Mouse (Mus musculus): ENCODE measurements at regions not wholly inside any gene's neighbourhood (a gene's known extent, or its start where the extent isn't known, plus 50 kb on each side); places are given as distances from the start of the nearest gene placed in this dataset.

DNA sequence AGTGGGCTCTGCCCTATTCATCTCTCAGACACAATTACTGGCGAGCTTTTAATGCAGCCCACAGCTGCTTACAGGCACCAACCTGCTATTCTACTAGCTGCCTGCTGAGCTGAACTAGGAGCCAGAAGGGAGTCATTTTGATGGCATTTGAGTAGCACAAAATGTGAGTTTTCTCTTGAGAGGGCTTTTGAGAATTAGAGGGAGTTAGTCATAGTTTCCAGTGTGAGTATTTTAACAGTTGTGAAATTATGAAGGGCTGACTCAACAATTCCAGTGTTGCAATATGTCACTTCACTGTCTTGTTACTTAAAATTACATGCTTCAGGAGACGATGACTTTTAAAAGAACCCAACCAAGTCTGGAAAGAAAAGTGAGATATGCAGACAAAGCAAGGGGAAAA is 54.4 kb upstream of the Ly86 start:
- in situ Hi-C loops (cut with MboI, MseI): no loop called here

DNA sequence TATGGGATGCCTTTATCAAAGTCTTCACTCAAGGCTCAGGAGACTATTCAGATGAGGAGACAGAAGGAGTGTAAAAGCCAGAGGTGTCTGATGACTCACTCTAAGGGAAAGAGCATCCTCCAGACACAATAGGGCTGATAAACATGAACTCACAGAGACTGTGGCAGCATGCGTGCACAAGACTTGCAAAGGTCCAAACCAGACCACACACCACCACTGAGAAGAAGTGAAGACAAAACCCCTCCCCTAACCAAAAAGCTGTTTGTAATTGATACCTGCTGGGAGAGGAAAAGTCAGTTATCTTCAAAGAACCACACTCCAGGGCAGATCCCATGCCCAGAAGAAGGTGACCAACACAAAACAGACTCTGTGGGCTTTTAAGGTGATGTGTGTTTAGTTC is 56.0 kb upstream of the Ly86 start:
- in situ Hi-C loops (cut with MboI, MseI): no loop called here

DNA sequence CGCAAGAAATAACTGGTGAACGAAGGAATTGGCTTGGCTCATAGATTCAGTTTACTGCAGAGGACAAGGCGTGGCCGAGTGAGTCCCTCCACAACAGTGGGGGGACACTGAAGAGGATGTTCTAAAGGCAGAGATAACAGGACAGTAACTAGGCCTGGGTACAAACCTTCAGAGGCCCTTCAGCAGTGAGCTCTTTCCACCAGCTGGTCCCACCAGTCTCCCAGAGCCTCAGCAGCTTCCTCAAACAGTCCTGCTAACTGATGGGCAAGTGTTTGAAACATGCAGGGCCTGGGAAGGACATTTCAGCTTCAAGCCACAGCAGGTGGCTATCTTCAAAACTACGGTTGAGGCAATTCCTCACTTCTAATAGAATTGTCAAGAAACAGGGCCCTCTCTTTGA is 62.5 kb upstream of the Ly86 start:
- in situ Hi-C loops (cut with MboI, MseI): no loop called here

DNA sequence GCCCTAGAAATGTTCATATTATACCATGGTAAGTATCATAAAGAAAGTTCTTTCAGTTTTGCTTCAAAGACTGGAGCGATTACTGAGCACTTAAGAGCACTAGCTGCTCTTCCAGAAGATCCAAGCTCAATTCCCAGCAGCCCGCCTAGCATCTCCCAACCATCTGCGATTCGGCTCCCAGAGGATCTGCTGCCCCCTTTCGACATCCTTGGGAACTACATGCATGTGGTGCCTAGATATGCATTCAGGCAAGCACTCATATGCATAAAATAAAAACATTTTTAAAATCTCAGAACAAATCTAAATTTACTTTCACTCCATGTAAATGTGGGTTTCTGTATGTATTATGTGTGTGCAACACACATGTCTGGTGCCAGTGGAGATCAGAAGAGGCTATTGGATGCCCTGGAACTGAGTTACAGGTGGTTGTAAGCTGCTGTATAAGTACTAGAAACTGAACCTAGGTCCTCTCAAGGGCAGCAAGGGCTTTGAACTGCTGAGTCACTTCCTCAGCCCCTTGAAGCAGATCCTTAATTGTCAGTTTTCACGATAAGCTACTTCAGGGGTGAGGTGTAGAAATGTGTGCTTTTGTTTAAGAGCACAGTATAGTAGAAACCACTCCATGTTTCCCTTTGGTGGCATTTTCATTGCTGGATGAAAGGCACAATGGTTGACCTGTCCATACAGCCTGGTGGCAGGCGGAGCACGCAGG is 65.8 kb upstream of the Ly86 start:
- in situ Hi-C loops (cut with MboI, MseI): no loop called here

DNA sequence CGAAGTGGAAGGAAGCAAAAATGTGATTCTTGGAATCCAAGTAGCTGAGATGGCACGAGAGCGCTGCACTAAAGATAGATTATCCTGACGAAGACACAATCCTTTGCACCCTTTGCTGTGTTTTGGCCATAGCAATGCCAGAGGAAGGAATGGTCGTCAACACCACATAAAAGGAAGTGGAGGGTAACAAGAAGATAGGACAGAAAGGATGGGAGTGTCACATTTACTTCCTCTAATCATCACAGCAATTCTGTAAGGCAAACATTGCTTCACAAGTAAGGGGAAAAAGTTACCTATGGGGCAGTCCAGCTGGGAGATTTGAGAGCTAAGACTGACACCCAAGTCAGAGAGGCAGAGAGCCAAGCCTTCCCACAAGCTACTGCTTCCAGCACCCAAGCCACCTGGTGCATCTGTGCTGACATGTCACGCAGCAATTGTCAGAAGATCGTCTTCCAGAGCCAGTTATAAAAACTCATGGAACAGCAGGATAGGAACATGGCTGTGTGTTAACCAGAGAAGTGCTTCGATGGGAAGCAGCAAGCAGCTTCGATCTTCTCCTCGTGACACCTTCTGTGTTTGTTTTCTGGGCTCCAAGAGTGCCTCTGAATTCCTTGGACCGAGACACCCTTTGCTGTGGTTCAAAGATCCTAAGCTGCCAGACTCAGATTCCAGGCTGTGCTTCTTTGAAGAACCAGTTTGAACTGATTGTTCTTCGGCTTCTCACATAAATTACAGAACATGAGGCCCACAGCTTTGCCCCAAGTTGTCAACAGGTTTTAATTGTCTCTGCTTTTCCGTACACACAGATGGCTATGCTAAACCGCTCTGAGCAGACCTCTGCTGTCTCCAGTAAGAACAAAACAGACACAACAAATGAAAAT is 95.2 kb upstream of the Ly86 start:
- in situ Hi-C loops (cut with MboI, MseI): no loop called here

DNA sequence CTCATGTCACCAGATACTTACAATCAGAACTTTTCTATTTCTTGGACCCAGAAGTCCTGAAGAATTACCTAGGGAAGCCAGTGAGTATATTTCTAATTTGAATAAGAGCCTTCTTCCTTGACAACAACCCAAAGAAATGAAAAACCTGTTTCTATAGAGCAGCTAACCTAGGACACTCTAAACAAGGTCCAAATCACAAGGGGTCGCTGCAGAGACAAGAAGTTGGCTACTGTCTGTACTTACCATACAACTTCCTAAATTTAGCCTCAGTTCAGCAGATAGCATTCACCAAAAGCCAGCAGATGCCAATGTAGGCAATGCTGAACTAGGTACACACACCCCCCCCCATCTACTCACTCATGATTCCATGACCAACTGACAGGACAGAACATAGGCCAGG is 96.3 kb upstream of the Ly86 start:
- in situ Hi-C loops (cut with MboI, MseI): no loop called here

DNA sequence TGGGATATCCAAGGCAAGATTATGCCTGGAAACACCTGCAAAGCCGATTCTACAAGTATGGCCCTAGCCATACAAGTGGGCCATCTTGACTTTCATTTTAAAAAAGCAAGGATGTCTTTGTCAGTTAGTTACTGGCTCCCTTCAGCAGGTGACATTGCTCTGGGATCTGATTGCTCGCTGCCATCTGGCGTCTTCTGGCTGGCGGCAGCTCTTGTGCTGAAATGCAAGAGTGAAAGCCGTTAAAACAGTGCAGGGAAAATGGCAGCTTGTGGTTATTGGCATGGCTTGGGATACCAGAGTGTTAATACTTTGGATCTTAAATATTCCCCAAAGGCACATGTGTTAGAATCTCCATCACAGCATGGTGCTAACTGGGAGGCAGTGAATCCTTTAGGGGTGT is 105.0 kb upstream of the Ly86 start:
- in situ Hi-C loops (cut with MboI, MseI): no loop called here

DNA sequence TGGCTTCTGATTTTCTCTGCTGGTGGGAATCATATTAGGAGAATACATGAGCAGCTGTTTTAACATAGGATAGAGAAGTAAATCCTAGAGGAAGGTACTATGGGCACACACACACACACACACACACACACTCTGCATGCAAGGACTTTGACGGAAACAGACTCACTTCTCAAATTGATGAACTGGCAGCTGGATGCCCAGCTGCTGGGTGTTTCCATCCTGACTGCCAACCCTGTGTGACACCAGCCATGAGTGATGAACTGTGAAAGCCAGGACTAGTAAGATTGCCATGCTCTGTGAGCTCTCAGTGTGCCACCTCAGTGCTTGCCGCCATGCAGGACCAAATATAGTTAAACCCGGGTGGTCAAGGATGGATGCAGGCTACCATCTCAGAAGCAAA is 107.7 kb upstream of the Ly86 start:
- in situ Hi-C loops (cut with MboI, MseI): no loop called here

DNA sequence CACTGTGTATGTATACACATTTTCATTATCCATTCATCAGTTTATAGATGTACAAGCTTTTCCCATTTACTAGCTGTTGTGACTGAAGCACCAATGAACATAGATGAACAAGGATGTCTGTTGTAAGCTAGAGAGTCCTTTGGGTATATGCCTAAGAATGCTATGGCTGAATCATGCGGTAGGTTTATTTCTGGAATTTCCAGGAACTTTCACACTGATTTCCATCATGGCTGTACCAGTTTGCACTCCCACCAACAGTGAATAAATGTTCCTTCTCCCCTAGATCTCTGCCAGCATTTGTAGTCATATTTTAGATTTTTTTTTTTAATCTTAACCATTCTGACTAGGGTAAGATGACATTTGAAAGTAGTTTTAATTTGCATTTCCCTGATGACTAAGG is 119.2 kb upstream of the Ly86 start:
- in situ Hi-C loops (cut with MboI, MseI): no loop called here

DNA sequence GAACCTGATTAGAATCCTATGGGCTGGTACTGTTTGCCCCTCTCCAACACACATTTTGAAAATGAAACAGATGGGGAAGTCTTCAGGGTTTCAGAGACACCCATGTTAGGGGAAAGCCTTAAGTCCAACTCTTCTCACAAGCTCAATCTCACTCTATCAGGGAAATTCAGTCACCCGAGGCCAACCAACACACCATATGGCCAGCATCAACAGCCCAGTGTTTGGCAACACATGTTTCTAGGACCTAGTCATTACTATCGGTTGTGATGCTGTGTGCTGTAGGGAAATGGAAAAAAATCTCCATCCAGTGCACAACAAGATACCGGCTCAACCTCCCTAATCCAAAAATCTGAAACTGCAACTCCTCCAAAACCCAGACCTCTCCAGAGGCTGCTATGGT is 124.6 kb upstream of the Ly86 start:
- in situ Hi-C loops (cut with MboI, MseI): no loop called here

DNA sequence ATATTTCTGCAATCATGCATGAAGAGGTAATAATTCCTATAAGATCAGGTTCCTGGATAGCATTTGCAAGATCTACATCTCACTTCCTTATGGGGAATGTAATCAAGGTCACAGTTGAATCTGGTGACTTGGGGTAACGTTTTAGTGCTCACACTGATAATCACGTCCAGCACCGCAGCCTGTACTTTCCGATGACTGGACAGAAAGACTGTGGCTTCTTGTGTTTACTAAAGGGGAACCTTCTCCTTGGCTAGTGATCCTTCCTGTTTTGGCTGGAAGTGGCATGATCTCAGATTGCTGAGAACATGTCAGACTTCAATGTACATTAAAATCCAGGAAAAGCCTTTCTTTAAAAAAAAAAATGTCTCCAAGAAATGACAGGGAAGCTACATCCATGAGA is 126.4 kb upstream of the Ly86 start:
- in situ Hi-C loops (cut with MboI, MseI): no loop called here

DNA sequence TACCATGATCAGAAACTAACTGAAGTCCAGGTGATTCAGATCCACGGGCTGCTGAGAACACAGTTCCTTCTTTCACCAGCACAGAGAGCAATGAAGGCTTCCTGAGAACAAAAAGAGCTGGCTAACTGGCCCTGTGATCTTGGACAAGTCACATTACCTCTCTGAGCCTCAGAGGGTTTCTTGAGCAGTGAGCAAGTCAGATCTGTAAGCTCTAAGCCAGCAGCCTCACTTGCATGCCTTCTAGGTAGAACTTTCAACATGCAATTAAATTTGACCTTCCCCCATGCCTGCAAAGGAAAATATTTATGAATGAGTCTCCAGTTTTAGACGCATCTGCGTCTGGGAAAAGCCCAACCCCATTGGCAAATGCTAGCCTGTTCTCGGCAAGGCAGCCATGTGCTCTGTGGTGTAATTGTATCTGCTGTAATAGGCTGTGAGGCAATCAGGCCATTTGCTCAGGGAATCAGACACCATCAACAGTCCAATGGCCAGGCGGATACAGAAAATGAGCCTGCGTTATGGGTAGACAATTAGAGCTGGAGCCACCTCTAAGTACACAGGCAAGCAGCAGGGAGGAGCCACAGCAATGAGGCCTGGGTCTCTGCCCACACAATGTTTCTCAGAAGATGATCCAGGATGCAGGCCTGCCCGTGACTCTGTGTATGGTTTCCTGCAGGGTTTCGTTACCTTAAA is 130.3 kb upstream of the Ly86 start:
- in situ Hi-C loops (cut with MboI, MseI): no loop called here

DNA sequence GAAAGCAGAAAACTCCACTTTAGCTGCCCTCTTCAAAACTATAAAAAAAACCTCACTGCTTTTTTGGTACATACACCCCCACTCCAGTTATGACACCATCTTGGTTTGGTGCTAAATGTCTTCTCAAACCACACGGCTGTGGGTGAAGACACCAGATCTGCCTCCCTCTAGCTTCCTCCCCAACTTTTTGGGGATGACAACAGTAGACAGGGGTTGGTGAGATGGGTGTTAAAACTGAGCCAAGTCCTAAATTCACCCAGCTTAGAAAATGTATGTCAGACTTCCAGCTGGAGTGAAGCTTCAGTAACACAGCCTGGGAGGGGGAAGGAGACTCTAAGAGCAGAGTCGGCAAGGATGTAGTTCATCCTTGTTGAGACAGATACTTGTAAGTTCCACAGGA is 147.1 kb upstream of the F13a1 start:
- in situ Hi-C loops (cut with MboI, MseI): no loop called here

DNA sequence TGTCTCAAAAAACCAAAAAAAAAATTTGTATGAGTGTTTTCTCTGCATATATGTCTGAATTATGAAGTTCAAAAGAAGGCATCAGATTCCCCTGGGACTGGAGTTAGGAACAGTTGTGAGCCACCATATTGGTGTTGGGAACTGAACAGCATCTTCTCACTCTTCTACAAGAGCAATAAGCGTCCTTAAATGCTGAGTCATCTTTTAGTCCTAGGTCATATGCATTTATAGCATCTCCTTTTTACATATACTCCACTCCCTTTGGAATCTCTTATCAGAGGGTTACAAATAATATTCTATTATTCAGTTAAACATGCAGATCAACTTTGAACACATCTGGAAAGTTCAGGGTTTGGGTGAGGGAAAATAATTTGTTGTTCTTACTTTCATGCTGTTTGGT is 145.8 kb upstream of the F13a1 start:
- in situ Hi-C loops (cut with MboI, MseI): no loop called here

DNA sequence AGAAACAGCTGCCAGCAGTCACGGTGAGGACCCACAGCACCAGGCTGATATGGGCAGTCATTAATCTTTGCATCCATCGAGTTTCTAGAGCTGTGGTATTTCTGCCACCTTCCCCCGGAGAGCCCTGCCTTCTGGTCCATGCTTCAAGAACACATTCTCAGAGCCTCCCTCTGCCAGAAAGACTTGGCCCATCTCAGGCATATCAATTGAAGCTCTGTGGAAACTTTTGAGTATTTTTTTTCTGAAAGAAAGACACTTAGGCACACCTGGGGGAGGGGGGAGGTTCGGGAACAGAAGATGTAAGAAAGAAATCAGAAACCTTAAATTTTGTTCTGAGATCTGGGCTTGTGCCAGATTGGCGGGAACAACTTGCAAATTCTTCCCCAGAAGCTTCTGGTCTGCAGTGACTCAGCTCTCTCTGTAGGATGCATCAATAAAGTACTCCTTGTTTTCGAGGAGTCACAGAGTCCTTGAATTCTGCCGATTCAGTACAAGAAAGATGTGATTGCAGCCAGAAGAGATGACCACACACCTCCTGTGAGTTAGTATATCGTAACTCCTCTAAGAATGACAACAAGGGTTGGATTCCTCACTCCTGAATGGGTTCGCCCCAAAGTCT is 131.2 kb upstream of the F13a1 start:
- in situ Hi-C loops (cut with MboI, MseI): no loop called here

DNA sequence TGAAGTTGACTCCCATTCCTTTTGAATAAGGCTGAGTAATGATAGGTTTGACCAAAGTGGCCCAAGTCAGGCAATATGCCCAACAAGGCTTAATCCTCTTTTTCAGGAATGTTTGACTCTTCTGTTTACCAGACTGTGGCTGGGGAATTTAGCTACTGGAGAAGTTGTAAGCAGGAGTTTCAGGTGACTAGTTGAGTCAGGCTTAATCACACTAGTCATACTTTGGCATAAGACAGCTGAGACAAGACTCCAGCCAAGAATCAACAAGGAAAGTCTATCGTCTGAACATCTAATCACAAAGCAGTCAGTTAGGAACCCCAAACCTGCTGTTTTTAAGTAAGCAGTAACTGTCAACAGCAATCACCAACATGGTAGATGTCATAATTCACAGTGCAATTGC is 126.5 kb upstream of the F13a1 start:
- in situ Hi-C loops (cut with MboI, MseI): no loop called here

DNA sequence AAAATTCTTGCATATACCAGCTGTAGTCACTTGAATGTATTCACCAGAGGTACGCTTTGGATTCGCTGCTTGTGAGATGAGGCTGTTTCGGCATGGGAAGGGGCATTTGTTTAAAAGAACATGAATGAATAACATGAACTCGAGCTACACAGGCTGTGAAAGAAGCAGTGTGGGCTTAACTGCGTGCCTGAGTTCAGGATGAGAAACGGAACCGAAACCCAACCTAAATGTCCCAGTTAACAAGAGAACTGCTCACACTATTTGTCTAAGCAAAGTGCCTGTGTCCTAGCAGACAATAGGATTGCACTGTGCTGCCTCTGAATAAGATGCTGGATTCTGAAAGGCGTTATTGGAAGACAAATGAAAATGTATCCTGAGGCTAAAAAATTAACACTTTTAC is 126.0 kb upstream of the F13a1 start:
- in situ Hi-C loops (cut with MboI, MseI): no loop called here

DNA sequence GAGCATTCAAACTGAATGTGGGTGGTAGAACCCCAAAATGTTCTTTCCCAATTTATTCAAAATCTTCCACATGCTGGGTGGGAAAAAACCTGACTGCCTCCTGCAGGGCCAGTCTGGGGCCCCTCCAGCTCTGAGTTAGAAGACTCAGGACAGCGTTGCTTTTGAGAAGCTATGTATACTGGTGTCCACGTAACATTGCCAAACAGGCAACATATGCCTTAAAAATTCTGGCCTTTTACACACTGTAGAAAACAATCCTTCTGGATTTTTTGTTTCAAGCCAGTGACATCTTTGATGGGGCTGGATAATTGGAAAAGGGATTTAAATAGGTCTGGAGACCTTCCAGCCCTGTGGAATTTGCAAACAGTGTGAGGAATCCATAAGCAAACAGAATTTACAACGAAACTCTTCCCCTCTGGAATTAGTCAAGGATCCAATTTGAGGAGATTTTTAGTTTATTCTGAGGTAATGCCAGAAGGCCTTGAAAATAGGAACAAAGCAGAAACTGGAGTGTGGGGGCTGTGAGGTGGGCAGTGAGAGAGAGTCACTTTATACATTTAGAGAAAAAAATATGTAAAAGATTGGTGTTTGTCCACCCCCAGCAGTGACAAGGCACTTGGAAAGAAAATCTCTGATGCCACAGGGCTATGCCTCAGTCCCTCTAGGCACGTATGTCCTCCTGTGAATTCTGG is 108.9 kb upstream of the F13a1 start:
- in situ Hi-C loops (cut with MboI, MseI): no loop called here

DNA sequence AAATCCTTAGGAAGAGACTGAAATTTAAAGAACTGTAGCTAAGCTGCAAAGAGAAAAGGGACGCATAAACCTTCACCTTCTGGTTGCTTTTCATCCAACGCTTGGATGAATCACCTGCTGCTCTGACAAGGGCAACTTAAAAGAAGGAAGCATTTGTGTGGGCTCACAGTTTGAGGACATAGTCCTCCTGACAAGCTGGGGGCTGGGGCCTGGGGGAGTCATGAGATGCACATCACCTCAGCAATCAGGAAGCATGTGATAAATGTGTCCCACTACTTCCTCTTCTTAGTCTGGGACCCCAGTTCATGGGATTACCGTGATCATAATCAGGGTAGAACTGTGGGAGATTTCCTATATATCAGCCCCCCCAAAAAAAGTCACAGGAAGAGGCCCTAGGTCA is 107.8 kb upstream of the F13a1 start:
- in situ Hi-C loops (cut with MboI, MseI): no loop called here

DNA sequence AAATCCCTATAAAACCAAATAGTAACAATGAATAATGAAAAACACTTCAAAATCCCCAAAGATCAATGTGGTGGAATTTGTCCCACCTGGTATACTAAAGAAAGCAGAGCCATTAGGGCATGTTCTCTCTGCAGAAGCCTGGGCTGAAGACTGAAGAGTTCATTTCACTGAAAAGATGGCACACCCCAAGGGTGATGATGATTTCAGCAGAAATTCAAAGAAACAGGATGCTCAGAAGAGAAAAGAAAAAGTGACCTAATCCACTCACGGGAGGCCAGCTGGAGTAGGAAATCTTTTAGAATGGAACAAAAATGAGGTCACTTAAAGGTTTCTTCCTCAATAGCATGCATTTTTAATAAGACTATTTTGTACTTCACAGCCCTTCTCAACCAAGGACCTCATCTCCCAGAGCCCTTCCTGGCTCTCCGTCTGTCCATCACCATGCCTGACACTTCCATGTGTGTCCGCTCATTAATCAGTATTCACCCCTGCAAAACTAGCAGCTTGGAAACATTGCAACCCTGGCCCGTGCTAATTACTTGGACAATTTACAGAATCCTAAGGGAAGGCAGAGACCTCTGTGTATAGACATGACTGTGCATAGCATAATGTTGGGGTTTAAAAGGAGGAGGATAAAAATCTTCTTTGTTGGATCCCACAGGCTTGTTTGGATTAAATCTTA is 101.9 kb upstream of the F13a1 start:
- in situ Hi-C loops (cut with MboI, MseI): loop anchor here (5.0 kb wide), 1 partner anchor 75 kb away; no protein-coding TSS in a partner anchor

DNA sequence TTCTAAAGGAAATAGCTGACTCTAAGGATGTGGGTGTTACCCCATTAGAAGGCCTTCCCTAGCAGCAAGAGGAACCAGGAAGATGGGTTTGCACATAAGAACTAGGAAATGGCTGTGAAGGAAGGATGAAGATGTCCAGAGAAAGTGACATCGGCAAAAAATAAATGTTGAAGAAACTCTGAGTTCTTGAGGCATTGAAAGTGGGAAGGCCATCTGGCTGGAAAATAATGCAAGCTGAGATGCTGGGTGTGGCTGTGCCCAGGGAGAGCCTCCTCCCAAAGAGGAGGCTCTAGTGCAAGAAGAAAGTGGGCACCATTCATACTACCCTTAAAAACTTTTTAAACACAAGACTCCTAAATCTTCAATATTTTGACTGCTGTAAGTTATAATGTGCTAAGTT is 99.9 kb upstream of the F13a1 start:
- in situ Hi-C loops (cut with MboI, MseI): loop anchor here (5.0 kb wide), 1 partner anchor 73 kb away; no protein-coding TSS in a partner anchor
